Mouse (Mus musculus) urinary bladder, adult 2 months (tissue): Measurements from ENCODE around the gene Erv3. TPM values are rescaled to one million over a fixed set of nuclear protein-coding genes. Genes with fewer than 3 reads are reported as not detected.

Experiments used
- DNase-seq: peaks from one replicate; pipeline ENCODE4 v3.0.0; 2022; ENCODE audit warnings: low spot score
- polyA plus RNA-seq: library from polyadenylated mRNA; depleted of rRNA; stranded (reverse); fragments of >200 nt; gene quantifications from 2 replicates; pipeline ENCODE4 v1.2.3, GENCODE M21; 2012; rRNA removed

Gene Erv3
- polyA plus RNA-seq, result 0.33 and 0.37 TPM in 2 replicates

DNA sequence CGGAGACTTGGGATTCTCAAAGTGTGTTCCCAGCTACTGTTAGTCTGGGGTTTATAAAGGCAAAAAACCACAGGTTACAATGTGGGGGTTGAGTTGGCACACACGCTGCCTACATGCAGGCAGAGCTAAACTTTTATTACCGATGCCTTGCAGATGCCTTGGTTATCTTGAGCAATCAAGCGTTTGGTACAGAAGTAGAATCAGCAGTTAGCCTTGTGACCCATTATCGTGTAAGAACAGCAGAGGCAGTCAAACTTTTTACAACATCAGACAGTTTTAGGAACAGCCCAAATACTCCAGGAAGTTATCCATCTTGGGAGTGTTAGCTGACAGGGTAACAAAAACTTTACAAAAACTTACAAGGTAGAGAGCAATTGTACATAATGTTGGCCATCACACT lies at the start of gene Erv3:
Gene Erv3, minus strand, starts transcription at position 27 of the 400 bp plus-strand sequence.
- DNase-seq, result no peak

DNA sequence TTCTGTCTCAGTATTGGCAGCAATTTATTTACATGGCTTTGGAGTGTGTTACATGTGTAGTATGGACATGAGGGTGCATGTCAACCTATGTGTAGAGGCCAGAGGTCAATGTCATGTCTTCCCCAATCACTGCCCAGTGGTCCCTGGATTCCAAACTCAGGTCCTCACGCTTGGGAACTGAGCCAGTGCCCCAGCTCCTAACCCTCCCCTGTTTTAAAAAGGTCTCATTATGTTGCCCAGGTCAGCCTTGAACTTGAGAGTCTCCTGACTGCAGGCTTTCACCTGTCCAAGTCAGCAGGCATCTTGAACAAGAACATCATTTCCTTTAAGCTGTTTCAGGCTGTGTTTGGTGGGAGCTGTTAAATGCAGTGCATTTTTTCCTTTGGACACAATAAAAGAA lies 49.4 kb upstream of the Erv3 start:
- no peak for DNase-seq

DNA sequence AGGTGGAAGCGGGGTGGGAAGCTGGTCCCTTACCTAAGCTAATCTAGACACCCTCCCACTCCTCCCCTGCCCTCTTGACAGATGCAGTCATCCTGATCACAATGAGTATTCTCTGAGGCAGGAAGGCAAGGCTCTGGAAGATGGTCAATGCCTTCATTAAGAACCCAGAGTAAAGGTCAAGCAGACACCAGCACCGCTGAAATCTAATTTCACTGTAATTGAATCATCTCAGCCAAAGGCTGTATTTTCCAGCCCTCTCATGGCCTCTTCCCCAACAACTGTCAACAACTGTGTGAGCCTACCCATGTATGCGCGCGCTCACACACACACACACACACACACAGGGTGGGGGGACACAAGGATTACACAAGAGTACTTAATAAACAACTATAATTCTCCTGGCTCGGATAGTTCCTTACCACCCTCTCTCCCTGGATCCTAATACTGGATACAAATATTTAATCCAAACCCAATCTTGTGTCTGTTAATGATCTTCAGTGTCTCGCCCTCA lies 48.9 kb upstream of the Erv3 start:
- DNase-seq, result no peak

DNA sequence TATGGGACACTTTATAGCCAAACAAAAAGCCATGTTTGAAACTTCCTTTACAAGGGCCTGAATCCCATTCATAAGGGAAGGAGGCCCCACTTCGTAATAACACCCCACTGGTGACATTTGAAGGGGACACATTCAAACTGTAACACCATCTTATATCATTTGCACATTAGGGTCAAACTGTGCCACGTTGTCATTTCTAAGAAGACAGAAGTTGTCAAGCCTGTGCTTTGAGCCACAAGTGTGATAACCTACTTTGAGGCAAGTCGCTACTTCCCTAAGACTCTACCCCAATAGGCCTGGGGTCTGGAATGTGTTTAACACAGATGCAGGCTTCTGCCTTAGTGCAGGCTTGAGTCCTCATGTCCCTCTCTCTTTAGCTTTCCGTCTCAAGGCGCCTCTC lies 47.8 kb upstream of the Erv3 start:
- no peak for DNase-seq

DNA sequence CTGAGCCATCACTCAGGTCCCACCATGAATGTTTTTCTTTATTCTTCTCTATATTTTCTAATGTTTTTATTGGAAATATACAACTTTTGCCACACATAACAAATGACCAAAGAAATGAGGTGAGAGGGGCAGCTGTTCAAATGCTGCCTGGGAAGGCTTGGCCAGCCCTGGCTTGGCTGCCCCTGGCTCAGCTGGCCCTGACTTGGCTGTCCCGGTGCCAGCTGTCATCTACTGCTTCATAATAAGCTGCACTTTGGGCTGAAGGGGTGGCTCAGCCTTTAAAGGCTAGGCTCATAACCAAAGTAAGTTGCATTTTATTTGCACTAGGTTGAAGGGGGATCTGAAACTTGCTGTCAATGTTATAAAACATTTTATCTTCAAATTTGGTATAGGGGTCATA lies 47.3 kb upstream of the Erv3 start:
- no peak for DNase-seq

DNA sequence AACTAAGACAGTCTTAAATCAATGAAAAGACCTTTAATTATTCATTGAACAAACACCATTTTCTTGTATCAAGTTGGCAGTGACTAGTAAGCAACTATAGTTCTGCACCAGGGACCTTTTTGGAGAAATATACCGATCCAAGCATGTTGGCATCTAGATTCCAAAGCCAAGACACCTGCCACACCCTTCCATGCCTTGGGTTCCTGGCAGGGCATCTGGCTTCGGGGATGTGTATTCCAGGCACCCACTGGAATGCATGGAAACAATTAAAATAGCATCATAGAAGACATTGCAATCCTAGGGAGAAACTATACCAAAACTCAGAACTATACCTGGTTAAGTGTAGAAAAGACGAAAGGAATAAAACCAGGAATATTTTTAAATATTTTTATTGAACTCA lies 46.7 kb upstream of the Erv3 start:
- no peak for DNase-seq

DNA sequence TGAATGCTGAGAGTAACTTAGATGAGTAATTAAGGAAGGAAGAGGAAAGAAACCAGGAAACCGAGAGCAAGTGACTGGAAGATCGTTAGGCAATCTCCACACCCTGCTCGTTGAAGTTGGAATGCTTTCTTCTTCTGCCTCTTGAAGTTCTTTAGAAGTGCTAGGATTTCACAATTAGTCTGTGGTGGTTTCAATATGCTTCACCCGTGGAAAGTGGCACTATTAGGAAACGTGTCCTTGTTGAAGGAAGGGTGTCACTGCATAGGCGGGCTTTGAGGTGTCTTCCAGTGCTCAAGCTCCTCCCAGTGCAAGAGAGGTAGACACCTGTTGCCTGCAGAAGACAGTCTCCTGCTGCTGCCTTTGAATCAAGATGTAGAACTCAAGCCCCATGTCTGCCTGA lies 46.2 kb upstream of the Erv3 start:
- DNase-seq, result no peak

DNA sequence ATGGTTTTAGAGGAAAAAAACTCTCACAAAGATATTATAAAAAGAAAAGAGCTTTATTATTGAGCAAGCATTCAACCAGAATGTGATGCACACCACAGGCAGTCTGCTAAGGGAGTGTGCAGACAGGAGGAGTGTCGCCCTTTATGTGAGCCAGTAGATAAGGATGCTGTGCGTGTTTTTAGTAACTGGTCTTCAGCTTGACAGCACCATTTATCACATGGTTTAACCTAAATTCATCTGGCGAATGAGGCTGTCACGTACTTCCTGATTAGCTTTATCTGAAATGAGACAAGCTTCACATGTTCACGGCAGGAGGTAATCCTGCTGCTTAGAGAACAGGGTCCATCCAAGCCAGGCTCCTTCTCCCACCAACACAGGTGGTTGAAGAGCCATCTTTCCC lies 45.5 kb upstream of the Erv3 start:
- no peak for DNase-seq

DNA sequence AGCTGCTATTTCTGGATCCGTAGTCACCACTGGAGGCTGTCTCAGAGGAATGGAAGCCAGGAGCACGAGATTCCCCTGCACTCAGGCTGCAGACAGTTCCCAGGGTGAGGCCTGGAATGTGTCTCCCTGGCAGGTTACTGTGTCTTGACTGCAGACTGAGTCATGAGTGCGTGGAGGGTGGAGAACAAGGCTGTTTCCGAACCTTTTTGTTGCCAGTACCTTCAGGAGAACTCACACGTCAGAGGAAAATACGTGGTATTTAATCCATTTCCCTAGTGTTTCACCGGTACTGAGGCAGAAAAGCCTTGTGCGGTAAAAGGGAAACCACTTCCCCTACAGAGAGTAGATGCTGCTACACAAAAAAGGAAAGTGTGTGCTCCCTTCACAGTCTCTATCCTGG lies 43.3 kb upstream of the Erv3 start:
- no peak for DNase-seq

DNA sequence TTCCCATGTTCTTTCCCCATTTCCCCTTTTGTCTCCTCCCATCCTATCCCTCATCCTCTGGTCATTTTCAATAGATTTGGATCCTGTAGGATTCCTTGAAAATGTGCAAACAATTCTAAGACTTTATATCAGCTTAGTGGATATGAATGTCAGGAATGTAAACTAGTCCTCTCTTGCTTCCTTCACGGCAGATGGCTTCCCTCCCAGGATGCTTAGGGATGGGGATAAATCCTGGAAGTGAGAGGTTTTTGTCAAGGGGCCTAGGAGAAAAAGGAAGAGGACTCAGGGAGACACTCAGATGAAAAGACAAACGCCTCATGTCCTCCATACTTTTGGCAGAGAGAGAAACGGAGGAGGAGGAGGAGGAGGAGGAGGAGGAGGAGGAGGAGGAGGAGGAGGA lies 42.9 kb upstream of the Erv3 start:
- DNase-seq, result no peak

DNA sequence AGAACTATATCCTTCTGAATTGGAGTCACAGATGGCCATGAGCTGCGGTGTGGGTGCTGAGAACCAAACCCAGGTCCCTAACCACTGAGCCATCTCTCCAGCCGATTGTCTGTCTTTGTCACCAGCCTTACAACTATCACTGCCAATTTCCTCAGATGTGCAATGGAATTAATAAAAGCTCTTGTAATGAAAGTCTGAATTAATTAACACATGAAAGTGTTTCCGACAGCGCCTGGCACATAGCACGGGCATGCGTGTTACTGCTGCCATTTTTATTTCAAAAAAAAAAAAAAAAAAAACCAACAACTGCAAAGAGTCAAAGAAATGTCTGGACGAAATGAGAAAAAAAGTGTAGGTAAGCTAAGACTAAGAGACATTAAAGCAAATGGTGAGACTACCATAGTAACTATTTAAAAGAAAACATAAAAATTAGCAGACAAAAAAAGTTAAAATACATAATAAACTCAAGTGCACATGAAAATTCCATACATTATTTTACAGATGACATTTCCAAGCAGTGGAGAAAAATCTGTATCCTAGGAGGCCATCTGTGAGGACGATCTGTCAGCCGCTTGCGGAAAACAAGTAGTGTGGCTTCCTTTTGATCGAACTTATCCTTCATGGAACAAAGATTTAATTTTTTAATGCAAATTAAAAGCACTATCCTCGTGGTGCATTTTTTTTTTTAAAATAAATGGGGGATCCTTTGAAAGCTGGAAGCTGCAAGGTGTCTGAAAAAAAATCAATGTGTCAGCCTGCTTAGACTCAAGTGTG lies 38.0 kb upstream of the Erv3 start:
- DNase-seq, result no peak

DNA sequence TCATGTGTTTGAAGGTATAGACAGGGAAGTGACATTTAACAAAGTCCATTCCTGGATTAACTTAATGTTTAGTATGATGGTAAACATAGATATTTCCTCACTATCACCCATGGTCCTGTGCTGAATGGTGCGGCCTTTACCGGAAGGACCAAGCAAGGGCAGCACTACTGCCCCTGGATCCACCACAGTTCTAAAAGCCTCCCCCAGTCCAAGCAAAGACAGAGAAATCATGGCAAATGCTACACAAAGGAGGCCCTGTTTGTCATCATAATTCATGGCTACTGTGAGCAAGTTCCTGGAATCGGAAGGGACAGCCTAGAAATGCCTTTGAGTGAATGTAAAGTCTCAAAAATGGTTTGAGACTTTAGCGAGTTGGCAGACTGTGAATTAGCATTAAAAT lies 36.5 kb upstream of the Erv3 start:
- no peak for DNase-seq

DNA sequence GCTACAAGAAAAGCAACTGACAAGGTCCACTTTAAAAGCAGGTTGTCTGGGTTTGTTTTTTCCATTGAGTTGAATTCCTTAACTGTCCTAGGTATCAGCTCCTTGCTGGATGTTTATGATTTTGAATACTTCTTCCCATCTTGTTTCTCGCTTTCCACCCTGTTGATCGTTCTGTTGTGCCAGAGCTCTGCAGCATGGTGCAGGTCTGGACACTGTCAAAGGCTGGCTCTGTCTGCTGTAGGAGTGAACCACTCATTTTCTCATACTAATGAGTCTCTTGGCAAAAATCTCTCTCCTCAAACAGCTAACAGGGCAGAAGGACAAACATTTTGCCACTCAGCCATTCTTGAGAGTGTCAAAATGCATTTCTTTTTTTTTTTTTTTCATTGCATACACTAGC lies 35.6 kb upstream of the Erv3 start:
- no peak for DNase-seq

DNA sequence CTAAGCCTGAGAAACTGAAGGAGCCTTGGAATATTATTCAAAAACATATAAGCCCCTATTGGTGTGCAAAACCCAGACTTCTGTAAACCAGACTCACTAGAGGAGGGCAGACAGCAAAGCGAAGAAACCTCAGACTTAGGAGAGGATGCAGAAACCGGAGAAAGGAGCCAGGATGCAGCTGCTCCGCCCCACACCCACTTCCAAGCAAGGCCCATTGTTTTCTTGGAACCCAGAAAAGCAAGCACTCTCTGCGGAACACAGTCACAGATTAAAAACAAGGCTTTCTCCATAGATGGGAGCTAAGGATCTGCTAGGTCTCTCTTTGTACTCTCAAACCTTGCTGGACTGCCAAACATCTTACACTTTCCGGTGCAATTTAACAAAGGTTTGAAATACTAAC lies 33.0 kb upstream of the Erv3 start:
- DNase-seq, result no peak

DNA sequence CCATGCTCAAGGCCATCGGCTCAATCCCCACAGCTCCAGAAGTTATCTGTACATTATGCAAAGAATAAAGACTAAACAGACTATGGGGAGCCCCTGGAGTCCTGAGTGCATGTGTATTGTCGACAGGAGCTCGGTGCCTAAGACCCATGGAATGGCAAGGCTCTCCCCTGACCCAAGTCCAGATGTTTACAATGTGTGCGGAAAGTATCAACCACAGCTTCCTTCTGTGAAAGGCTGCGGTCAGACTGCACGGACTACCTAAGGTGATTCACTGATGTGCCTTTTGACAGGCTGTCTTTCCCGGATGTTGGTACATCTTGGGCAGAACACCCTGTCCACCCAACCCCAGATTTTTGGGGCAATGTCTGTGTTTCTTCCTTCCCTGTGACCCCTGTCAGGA lies 28.7 kb upstream of the Erv3 start:
- DNase-seq, result no peak

DNA sequence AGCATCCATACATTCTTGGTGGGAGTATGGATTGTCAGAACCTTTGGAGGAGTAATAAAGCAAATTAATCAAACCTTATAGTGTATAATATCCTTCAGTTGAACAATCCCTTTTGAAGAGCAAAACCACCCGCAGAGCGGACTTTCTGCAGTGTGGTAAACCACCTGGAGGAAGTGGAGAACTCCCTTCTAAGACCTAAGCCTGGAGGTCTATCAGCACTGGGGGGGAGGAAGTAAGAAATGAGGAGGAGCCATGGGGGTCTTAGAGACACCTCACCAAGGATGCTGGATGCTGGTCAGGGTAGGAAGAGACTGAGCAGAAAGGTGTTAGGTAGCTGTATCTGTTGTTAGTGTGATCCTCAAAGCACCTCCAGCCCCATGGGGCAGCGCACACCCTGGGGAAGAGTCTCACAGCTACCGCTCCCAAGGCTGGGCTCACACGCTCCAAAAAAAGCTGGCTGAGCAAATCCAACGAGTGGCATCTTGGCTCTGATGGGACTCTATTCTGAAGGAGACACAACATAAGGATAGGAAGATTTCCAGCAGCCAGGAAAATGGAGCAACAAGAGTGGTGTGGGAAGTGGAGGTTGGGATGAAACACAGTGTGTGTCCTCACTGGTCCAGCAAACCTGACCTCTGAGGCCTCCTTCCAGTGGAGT lies 27.1 kb upstream of the Erv3 start:
- no peak for DNase-seq

DNA sequence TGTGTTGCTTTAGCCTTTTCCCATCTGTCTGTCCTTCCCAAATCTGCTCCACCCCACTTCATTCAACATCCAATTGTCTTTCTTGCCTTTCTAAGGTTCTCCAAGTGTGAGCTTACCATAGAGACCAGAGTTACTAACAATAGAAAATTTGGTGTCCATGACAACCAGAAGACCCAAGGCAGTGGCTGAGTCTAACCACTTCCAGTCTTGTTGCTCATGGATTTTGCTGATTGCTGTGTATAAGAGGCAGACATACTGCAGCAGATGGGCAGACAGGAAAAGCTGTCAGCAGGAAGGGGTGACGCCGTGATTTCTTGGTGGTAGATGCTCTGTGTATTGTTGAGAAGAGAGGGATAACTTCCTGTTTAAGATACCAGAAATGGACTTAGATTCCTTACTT lies 23.6 kb upstream of the Erv3 start:
- DNase-seq, result no peak

DNA sequence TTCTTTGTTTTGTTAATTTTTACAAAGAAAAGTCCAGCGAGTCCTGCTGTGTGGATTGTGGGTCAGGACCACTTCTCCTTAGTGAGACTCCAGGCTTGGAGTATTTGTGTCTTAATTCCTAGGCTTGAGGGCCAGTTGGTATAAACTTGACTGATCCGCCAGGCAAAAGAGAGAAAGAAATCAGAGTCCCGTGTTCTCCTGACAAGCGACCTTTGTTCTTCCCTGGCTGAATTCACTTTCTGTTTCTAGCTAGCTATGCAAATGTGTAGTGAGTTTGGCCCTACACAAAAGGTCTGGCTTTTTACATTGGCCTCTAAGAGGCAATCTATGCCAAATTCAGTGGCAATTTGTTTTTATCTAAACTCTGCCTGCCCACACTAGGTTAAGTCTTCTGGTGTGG lies 22.2 kb upstream of the Erv3 start:
- no peak for DNase-seq

DNA sequence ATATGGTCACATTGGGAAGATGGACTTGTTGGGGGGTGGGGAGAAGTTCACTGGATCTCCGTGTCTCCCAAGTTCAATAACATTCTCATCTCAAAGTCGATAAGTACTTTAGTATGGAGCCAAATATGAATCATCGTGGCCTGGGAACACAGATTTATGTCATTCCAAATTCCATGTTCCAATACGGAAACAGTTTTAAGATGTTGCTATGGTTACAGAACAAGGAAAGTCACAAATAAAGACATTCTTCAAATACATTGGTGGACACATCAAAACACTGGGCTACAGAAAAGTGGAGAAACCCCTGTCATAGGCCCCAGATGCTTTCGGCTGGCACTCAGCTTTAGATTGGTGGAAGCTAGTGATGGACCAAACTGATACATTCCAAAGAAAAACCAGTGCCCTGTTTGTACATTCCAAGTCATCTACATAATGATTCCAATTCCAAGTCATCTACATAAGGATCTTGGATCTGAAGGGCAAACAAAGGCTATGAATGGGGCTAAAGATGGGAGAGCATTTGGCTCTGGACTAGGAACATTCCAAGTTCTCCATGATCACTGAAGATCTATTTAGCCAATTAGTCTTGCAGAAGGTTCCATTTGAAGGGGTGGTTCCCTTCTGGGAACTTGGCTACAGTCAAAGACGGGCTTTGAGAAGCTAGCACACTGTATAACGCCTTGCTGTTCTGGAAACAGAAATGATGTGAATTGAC lies 17.2 kb upstream of the Erv3 start:
- no peak for DNase-seq

DNA sequence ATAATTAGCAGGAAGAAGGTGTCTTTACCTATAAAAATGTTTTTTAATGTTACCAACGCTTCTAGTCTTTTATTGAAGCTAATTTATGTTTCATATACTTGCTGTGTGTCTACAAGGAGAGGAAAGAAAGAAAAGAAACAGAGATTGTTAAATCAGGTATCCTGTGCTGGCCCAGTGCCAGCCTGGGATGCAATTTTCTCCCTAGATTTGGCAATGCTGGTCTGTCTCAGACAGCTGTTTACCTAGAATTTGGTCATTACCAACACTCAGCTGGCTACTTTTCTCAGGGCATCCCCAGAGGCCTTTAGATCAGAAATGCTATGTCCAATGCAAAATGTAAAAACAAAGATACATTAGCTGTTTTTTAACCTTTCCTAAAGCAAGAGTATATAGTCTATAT lies 13.8 kb upstream of the Erv3 start:
- DNase-seq, result no peak

DNA sequence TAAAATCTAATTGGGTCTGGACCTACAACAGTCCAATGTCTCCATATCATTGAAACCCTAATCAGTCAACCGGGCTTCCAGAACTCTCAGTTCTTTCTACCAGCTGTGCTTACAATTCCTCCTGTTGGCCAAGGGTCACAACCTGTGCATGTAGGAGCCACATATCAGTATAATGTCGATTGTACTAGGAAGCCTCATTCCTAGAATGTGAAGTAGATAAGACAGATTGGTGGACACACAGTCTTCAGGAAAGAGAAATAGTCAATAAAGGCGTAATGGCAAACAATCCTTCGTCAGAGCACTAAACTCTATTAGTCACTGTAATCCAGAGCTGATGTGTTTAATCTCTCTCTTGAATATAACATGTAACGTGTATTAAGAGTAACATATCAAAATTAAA lies 9.4 kb upstream of the Erv3 start:
- DNase-seq, result no peak

DNA sequence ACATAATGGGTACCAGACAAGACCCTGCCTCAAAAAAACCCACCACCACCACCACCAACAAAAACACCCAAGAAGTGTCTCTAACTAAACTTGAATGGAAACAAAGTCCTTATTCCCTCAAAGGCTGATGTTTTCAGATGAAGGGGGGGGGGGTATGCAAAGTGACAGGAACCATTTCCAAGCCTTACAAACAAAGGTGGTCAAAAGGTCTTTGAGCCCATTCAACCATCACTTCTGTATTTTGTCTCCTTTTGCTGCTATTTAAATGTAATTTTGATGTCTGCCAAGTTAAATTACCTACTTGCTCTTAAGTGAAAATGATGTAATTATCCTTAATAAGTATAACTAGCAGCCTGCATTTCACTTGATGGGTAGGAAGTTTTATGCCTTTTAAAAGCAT lies 7.1 kb upstream of the Erv3 start:
- no peak for DNase-seq

DNA sequence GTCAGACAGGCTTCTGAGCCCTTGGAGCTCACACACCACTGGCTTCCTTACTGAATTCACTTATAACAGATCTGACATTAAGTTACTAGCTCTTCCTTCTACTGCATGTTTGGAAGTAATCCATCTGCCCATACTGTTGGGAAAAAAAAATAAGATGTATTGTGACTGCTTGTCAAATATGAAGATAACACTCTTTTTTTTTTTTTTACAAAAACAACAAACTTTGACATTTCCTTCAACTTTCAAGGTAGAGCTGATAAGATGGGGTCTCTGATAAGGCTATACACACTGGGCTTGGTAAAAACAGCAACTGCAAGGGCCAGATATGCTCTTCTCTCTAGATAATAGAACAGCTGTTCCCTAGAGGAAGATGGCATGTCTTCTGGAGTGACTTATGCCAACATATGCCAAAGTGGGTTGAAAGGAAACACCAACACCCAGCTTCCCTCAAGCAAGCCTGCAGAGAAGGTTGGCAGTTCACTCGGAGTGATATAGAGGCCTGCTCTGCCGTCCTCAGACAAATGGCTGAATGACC lies 4.8 kb upstream of the Erv3 start:
- no peak for DNase-seq
